Mouse (Mus musculus) layer of hippocampus, postnatal 14 days (tissue): Measurements from ENCODE around the gene Frmd7. TPM values are rescaled to one million over a fixed set of nuclear protein-coding genes. Genes with fewer than 3 reads are reported as not detected.

Source experiments
- DNase-seq, 2 experiments: peaks; one replicate each; pipeline ENCODE4 v3.0.0; 2021 to 2022; ENCODE audit warnings: low spot score in 2 of 2, mixed read lengths in 1 of 2
- long read RNA-seq, 2 experiments: library from polyadenylated mRNA; stranded (forward); transcript quantifications; one replicate each; pipeline ENCODE4 v2.0.0; 2021
- total RNA-seq, 2 experiments: library from RNA; stranded (reverse); gene quantifications; 2 replicates each; pipeline ENCODE4 v1.2.3; 2021

The Frmd7 gene
- 1 to 10 TPM; 3.5 to 5.5 TPM for total RNA-seq
- long read RNA-seq, experiment 1, partial matches to known transcripts = 1 of 2 reads
- long read RNA-seq, experiment 1, other reads (novel, unspliced or antisense) = 1 of 2 reads
- long read RNA-seq, experiment 2, partial matches to known transcripts = 0 of 4 reads
- long read RNA-seq, experiment 2, other reads (novel, unspliced or antisense) = 2 of 4 reads

DNA sequence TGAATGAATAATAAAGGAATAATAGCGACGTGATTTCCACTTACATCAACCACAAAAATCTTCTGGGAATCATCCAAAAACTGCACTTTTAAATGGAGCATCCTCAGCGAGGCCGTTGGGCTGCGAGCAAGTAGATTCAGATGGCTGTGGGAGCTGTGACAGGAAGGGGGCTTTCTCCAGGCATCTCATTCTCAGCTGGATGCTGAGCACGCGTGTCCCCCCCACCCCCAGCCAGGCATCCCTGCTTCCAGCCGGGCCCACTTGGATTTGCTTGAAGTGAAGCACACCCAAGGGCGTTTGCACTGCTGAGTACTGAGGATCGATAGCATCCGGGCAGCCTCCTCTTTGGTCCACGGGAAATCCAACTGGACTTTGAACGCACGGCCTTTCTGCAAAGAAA lies at the start of gene Frmd7:
Frmd7 (minus strand) TSS at position 101 of the 400 bp plus-strand sequence.
- no peak for DNase-seq

GRCm38 (mm10) chrX:50991324-50991723 lies 48.8 kb upstream of the Frmd7 start:
- no peak for DNase-seq

DNA sequence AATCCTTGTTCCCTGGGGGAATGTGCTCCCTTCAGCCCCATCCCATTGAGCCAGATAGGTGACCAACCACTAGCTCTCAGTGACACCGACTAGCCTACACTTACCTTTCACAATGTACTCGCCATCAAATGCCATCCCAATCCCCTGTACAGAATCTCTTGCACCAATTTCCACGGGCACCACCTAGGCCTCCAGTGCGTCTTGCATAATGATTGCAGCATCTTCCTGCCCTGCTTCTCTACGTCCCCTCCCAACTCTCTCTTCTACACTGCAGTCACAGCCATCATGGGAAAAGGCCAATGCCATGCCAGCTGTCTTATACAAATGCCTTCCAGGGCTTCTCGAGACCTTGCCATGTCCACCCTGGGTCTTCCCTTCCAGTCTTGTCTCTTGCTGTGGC lies 47.4 kb upstream of the Frmd7 start:
- no peak for DNase-seq

DNA sequence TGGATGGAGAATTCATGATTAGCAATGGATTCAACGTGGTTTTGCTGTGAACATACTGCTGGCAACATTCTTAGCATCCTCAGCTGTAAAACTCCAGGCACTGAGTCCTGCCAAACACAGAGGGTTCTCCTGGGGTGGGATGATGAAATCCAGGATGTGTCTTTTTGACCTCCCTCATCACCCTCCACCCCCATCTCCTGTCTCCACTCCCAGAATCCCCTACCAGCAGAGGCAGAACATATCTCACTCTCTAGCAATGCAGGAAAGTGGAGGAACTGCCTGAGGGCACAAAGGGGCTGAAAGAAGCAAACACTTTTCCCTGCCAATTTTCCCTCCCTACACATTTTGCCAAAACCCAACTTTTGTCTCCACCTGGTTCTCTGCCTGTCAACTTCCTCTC lies 46.1 kb upstream of the Frmd7 start:
- no peak for DNase-seq

DNA sequence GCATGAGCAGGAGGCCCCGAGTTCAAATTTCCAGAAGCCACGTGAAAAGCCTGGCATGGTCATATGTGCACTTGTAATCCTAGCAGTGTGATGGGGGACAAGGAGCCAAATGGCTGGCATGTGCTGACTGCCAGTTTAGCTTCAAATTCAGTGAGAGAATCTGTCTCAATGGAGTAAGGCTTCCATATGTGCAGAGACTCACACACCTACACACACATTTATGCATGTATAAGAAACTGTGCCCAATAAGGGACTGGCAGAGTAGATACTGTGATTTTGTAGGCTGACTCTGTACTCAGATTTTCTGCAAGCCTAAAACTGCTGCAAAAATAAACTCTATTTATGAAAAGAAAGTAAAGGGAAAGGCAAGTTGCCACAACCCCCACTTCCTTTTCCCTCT lies 35.9 kb upstream of the Frmd7 start:
- DNase-seq = peak in 1 of 2 experiments; percentile 12

GRCm38 (mm10) chrX:50972145-50972544 lies 29.6 kb upstream of the Frmd7 start:
- no peak for DNase-seq

DNA sequence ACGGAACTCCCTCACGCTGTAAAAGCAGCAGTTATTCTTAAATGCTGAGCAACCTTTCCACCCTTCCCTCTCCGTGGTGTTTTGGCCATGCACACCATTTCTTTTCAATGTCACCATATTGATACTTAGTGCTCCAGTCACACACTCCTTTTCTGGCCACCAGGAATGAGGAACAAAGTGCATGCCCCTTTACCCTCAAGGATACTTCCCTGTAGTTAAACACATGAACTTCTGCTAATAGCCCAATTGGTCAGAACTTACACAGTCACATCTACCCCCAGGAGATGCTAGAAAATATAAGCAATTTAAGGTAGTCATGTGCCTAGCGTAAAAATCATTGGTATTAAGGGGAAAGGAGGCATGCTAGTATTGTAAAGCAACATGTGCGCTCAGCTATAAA lies 27.4 kb upstream of the Frmd7 start:
- DNase-seq = no peak

- no peak for DNase-seq
Observed at GRCm38 (mm10) chrX:50968157-50968932, 25.8 kb upstream of the Frmd7 start.

DNA sequence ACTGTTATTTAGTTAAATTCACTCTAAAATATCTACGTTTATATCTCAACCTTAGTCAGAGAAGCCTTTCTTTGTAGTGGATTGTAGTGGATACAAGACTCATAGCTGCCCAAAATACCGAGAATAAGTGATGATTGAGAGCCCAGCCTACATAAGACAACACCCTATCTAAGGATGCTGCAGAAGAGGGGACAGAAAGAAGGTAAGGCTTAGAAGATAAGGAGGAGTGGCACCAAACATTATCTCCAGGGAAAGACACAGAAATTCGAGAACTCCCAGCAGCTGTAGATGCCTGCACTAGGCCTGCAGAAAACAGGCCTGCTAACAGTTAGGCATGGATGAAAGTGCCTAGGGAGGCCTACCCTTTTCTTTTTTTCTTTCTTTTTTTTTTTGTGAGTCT lies 22.6 kb upstream of the Frmd7 start:
- no peak for DNase-seq

- DNase-seq = no peak
Observed at GRCm38 (mm10) chrX:50962955-50963354, 20.4 kb upstream of the Frmd7 start.

GRCm38 (mm10) chrX:50948633-50949032 lies 6.1 kb upstream of the Frmd7 start:
- no peak for DNase-seq

DNA sequence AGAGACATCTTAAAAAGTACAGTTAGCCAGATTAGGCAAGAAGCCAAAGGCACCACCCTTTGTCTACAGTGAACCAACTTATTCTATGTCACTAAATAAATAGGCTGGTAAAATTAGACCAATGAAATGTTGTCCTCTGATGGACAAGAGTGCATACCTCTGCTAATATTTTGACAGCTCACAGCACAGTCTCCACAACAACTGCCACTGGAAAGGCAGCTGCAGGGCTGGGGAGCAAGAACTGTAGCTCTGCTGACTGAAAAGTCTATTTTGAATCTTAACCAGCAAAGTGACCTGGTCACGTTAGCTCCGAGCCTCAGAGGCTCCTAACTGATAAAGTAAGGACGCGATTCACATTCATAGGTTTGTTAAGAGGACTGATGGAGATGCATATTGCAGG lies 5.6 kb upstream of the Frmd7 start:
- DNase-seq = no peak

GRCm38 (mm10) chrX:50937117-50937516 lies 5.4 kb downstream of the Frmd7 start:
- no peak for DNase-seq

DNA sequence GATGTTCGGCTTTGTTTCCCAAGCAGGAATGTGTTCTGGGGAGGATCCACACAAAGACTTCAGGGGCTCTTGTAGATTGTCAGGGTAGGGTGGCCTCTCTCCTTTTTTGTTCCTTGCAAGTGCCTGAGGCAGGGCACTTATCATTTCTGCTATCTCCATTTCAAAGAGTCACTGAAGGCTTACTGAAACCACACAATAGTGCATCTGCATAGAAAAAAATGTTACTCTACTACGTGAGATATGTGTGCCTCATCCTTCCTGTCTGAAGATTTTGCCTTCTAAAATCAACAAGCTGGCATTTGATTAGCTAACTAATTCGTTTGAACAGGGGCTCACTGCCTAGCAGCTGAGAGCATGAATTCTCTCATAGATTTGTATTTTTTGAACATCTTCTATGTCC lies 12.2 kb downstream of the Frmd7 start:
- DNase-seq = no peak

DNA sequence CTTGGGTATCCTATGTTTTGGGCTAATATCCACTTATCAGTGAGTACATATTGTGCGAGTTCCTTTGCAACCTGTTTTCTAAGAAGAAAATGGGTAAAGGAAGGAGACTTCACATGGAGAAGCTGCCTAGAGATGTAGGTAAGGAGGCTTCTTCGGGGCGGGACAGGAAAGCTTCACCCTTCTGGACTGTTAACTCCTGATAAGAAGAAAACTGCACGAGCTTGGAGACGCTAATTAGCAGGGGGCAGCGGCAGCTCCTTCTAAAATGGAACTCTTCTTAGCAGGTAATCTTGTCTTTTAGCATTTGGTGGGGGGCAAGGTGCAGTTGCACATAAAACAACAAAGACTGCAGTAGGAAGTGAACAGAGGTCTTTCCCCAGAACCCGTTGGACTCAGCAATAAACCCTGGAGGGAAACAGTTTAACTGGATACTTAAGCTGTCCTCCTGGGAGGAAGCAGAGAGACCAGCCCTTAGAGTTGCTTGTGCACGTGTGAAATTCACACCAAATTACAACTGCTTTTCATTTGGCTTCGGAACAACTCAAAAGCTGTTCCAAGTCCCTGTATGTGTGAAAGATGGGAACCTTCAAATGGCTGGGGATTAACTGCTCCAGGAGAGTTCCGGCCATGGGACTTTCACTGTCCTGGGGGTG lies 15.5 kb downstream of the Frmd7 start:
- no peak for DNase-seq

GRCm38 (mm10) chrX:50924629-50925364 lies 17.7 kb downstream of the Frmd7 start:
- DNase-seq = peak in 1 of 2 experiments; percentile 6

DNA sequence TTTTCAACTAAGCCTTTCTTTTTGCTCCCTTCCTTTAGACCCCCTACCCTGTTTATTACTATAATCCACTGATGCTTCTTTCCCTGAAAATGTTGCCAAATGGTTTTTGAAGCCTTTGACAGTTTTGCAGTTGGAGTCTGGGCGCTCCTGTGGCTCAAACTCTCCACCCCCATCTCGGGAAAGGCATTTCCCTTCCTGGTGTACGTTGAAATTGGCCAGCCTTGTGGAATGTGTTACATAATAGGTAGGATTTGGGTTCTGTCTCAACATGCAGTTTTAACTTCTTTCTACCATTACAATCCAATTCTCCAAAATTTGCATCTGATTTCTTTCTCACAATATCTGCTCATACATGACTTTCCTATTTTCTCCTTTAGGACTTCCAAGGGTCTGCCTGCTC lies 23.8 kb downstream of the Frmd7 start:
- DNase-seq = no peak

DNA sequence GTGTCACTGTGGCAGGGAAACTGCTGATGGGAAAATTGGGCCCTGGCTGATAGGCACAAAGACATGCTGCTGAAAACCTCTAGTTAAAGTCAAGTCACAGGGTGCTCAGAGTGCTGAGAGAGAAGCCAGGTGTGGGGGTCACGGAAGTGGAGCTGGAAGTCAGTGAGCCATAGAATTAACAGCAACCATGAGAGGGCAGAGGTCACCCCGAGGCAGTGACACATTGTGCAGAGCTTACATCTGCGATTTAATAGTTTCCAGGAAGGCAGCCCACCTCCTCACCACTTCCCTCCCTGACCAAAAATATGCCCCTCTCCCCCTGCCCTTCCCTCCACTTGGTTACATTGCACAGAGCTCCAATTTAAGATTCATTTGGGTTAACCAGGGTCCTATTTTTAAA lies 25.1 kb downstream of the Frmd7 start:
- DNase-seq = no peak

- peak in 1 of 2 experiments; percentile 1 for DNase-seq
Observed at GRCm38 (mm10) chrX:50909915-50910314, 32.6 kb downstream of the Frmd7 start.

- DNase-seq = no peak
Observed at GRCm38 (mm10) chrX:50903497-50903896, 39.0 kb downstream of the Frmd7 start.

GRCm38 (mm10) chrX:50887999-50888398 lies 54.5 kb downstream of the Frmd7 start:
- no peak for DNase-seq
